In the genomic region with DNA sequence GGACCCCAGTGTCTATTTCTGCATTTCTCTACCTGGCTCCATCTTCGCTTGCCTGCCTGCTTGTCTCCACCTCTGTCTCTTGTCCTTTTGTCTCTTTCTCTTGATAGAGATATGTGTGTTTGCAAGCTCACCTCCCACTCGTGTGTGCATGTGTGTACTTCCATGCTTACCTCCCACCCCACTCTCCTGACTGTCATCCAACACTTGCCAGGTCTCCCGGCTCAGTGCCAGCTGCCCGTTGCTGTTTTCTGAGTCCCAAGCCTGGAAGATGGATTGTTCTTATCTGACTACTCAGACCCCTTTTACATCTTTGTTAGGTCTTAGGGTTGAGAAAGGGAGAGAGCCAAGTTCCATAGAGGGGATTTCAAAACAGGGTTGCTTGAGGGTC, we compare ENCODE assay signal across 8 mouse cellular contexts. TPM values are rescaled to one million over a fixed set of nuclear protein-coding genes. Genes with fewer than 3 reads are reported as not detected.
DNase-seq lines count a peak whose midpoint lies in the region; ATAC-seq and TF ChIP-seq lines count a peak whose summit lies in the region.

No protein-coding gene starts in this region.

- no peaks in the 10 kb centered on the region for H3K4me1 ChIP-seq in ES-Bruce4 (ENCODE audit: control insufficient read depth, insufficient read depth, low read length)
- H3K4me1 ChIP-seq in embryonic facial prominence, embryonic 10.5 days, result peaks cover 26% of the 10 kb centered on the region
- peaks cover 34% of the 10 kb centered on the region for H3K4me1 ChIP-seq in hindbrain, embryonic 13.5 days (replicated peaks)
- peaks cover 19% of the 10 kb centered on the region for H3K4me1 ChIP-seq in limb, embryonic 15.5 days
- peaks cover 11% of the 10 kb centered on the region for H3K4me1 ChIP-seq in neural tube, embryonic 14.5 days (ENCODE audit: control insufficient read depth, insufficient read depth, low read length)

- no peak for TF ChIP-seq POLR2A in ES-Bruce4 (IDR thresholded peaks at IDR 0.05; ENCODE audit: insufficient read depth, low read length)

- TF ChIP-seq CTCF in ES-Bruce4 (IDR thresholded peaks at IDR 0.05; ENCODE audit: low read depth, low read length), result no peak

- TF ChIP-seq EP300 in ES-Bruce4 (IDR thresholded peaks at IDR 0.05; ENCODE audit: insufficient read depth, low read depth, low read length), result no peak

- peak overlapping the region; percentile 90; the same call in 1 of the 2 replicates for H3K9ac ChIP-seq in ES-Bruce4 (ENCODE audit: low read depth, poor library complexity, severe bottlenecking)
- peak overlapping the region; percentile 99 for H3K9ac ChIP-seq in hindbrain, embryonic 13.5 days
- peak overlapping the region; percentile 89; the same call in 1 of the 2 replicates for H3K9ac ChIP-seq in limb, embryonic 15.5 days
- peak overlapping the region; percentile 74 for H3K9ac ChIP-seq in neural tube, embryonic 14.5 days (replicated peaks; ENCODE audit: low read depth, low read length)

- H3K36me3 ChIP-seq in ES-Bruce4 (ENCODE audit: control insufficient read depth, insufficient read depth, low read length, poor library complexity, severe bottlenecking), result no peaks in the 10 kb centered on the region
- H3K36me3 ChIP-seq in embryonic facial prominence, embryonic 10.5 days (replicated peaks), result peaks cover 9% of the 10 kb centered on the region; the same call in 1 of the 2 replicates
- H3K36me3 ChIP-seq in hindbrain, embryonic 13.5 days, result no peaks in the 10 kb centered on the region
- H3K36me3 ChIP-seq in limb, embryonic 15.5 days, result no peaks in the 10 kb centered on the region
- H3K36me3 ChIP-seq in neural tube, embryonic 14.5 days (ENCODE audit: control insufficient read depth, insufficient read depth, low read length), result no peaks in the 10 kb centered on the region

- DNase-seq in frontal cortex, postnatal 36 days (ENCODE audit: low spot score in 2 of 2), result peak; percentile 31 to 35
- DNase-seq in embryonic facial prominence, embryonic 10.5 days (ENCODE audit: low spot score), result no peak
- no peak for DNase-seq in frontal cortex, postnatal 14 days (ENCODE audit: low spot score in 2 of 2)

- H3K27ac ChIP-seq in ES-Bruce4 (ENCODE audit: insufficient read depth, low read length), result no peak overlapping the region
- H3K27ac ChIP-seq in embryonic facial prominence, embryonic 10.5 days (replicated peaks), result peak overlapping the region; percentile 96
- peak overlapping the region; percentile 94; the same call in 1 of the 2 replicates for H3K27ac ChIP-seq in hindbrain, embryonic 13.5 days
- no peak overlapping the region for H3K27ac ChIP-seq in limb, embryonic 15.5 days
- H3K27ac ChIP-seq in neural tube, embryonic 14.5 days (ENCODE audit: low read depth, low read length), result no peak overlapping the region

- H3K4me2 ChIP-seq in hindbrain, embryonic 13.5 days, result peak overlapping the region; percentile 95
- peak overlapping the region; percentile 83 for H3K4me2 ChIP-seq in limb, embryonic 15.5 days
- peak overlapping the region; percentile 71 for H3K4me2 ChIP-seq in neural tube, embryonic 14.5 days (ENCODE audit: low read depth, low read length)

- no peaks in the 10 kb centered on the region for H3K9me3 ChIP-seq in ES-Bruce4 (replicated peaks; ENCODE audit: control insufficient read depth, insufficient read depth, low read length, poor library complexity, severe bottlenecking)
- no peaks in the 10 kb centered on the region for H3K9me3 ChIP-seq in embryonic facial prominence, embryonic 10.5 days
- H3K9me3 ChIP-seq in hindbrain, embryonic 13.5 days, result no peaks in the 10 kb centered on the region
- no peaks in the 10 kb centered on the region for H3K9me3 ChIP-seq in limb, embryonic 15.5 days
- H3K9me3 ChIP-seq in neural tube, embryonic 14.5 days (ENCODE audit: control insufficient read depth, low read length), result no peaks in the 10 kb centered on the region

- no peak for ATAC-seq in frontal cortex, adult (ENCODE audit: low TSS enrichment)
- no peak for ATAC-seq in hindbrain, embryonic 13.5 days (ENCODE audit: low FRiP score)
- ATAC-seq in limb, embryonic 15.5 days (ENCODE audit: insufficient number of reproducible peaks, low FRiP score, low TSS enrichment, low read depth), result no peak
- ATAC-seq in neural tube, embryonic 14.5 days (ENCODE audit: low read depth), result no peak

- WGBS in embryonic facial prominence, embryonic 10.5 days, result 48% methylated on average over 4 of the region's 4 CpGs
- WGBS in hindbrain, embryonic 13.5 days, result 37% methylated on average over 4 of the region's 4 CpGs
- WGBS in limb, embryonic 15.5 days, result 21% methylated on average over 4 of the region's 4 CpGs
- 17% methylated on average over 4 of the region's 4 CpGs for WGBS in neural tube, embryonic 14.5 days

- peak overlapping the region; percentile 62 for H3K4me3 ChIP-seq in ES-Bruce4 (ENCODE audit: low read depth, low read length)
- H3K4me3 ChIP-seq in embryonic facial prominence, embryonic 10.5 days, result peak overlapping the region; percentile 98
- peak overlapping the region; percentile 99 for H3K4me3 ChIP-seq in hindbrain, embryonic 13.5 days
- peak overlapping the region; percentile 100 for H3K4me3 ChIP-seq in limb, embryonic 15.5 days
- peak overlapping the region; percentile 97 for H3K4me3 ChIP-seq in neural tube, embryonic 14.5 days (ENCODE audit: low read depth, low read length)

- H3K27me3 ChIP-seq in ES-Bruce4 (ENCODE audit: control insufficient read depth, insufficient read depth, low read length, poor library complexity, severe bottlenecking), result no peaks in the 10 kb centered on the region
- no peaks in the 10 kb centered on the region for H3K27me3 ChIP-seq in embryonic facial prominence, embryonic 10.5 days (replicated peaks; ENCODE audit: low read depth, poor library complexity, severe bottlenecking)
- no peaks in the 10 kb centered on the region for H3K27me3 ChIP-seq in hindbrain, embryonic 13.5 days
- H3K27me3 ChIP-seq in limb, embryonic 15.5 days, result no peaks in the 10 kb centered on the region
- no peaks in the 10 kb centered on the region for H3K27me3 ChIP-seq in neural tube, embryonic 14.5 days (ENCODE audit: control insufficient read depth, insufficient read depth, low read length)

RNA-seq across cellular contexts. Expression of a gene that starts 1.6 kb away (rescaled TPM):
- 22.6 and 26.1 TPM in 2 replicates for polyA plus RNA-seq in ES-Bruce4 (2011; ENCODE audit: insufficient read depth, insufficient read length, low read depth, missing spikeins)
- 12.5 and 13.2 TPM in 2 replicates for polyA plus RNA-seq in embryonic facial prominence, embryonic 10.5 days (2016; fragmentation: Nextera tagmentation; extraction: Ambion mirVana)
- polyA plus RNA-seq in hindbrain, embryonic 13.5 days (2015; fragmentation: Nextera tagmentation; extraction: Ambion mirVana), result 10.7 and 12.5 TPM in 2 replicates
- polyA plus RNA-seq in limb, embryonic 15.5 days (2015; fragmentation: Nextera tagmentation; extraction: Ambion mirVana), result 11.0 TPM in 2 replicates
- polyA plus RNA-seq in neural tube, embryonic 14.5 days (2014; fragmentation: Nextera tagmentation; extraction: Ambion mirVana), result 14.9 and 15.2 TPM in 2 replicates

RNA-seq across cellular contexts. Expression of a gene that starts 42.6 kb away (rescaled TPM):
- polyA plus RNA-seq in ES-Bruce4 (2011; ENCODE audit: insufficient read depth, insufficient read length, low read depth, missing spikeins), result 39.0 and 41.2 TPM in 2 replicates
- polyA plus RNA-seq in embryonic facial prominence, embryonic 10.5 days (2016; fragmentation: Nextera tagmentation; extraction: Ambion mirVana), result 93.2 and 97.1 TPM in 2 replicates
- polyA plus RNA-seq in hindbrain, embryonic 13.5 days (2015; fragmentation: Nextera tagmentation; extraction: Ambion mirVana), result 65.5 and 68.0 TPM in 2 replicates
- 36.0 and 37.6 TPM in 2 replicates for polyA plus RNA-seq in limb, embryonic 15.5 days (2015; fragmentation: Nextera tagmentation; extraction: Ambion mirVana)
- 44.0 and 53.6 TPM in 2 replicates for polyA plus RNA-seq in neural tube, embryonic 14.5 days (2014; fragmentation: Nextera tagmentation; extraction: Ambion mirVana)

RNA-seq across cellular contexts. Expression of a gene that starts 46.2 kb away (rescaled TPM):
- 125 and 139 TPM in 2 replicates for polyA plus RNA-seq in ES-Bruce4 (2011; ENCODE audit: insufficient read depth, insufficient read length, low read depth, missing spikeins)
- polyA plus RNA-seq in embryonic facial prominence, embryonic 10.5 days (2016; fragmentation: Nextera tagmentation; extraction: Ambion mirVana), result 69.1 and 73.2 TPM in 2 replicates
- 68.2 and 70.9 TPM in 2 replicates for polyA plus RNA-seq in hindbrain, embryonic 13.5 days (2015; fragmentation: Nextera tagmentation; extraction: Ambion mirVana)
- polyA plus RNA-seq in limb, embryonic 15.5 days (2015; fragmentation: Nextera tagmentation; extraction: Ambion mirVana), result 39.4 and 47.5 TPM in 2 replicates
- polyA plus RNA-seq in neural tube, embryonic 14.5 days (2014; fragmentation: Nextera tagmentation; extraction: Ambion mirVana), result 62.1 and 73.5 TPM in 2 replicates

Comparison
In these comparisons a context has a peak if more than half of its experiments do, and no peak if none do; other contexts are left out.
1. DNase-seq: peak in frontal cortex, postnatal 36 days (2 of 2); none in embryonic facial prominence, embryonic 10.5 days (single experiment) and frontal cortex, postnatal 14 days (0 of 2).
2. H3K27ac ChIP-seq: peak in embryonic facial prominence, embryonic 10.5 days (single experiment) and hindbrain, embryonic 13.5 days (single experiment); none in ES-Bruce4 (single experiment), limb, embryonic 15.5 days (single experiment) and neural tube, embryonic 14.5 days (single experiment).
3. Peak in every context shown above with its lines, with median percentiles within 50 percentile points of each other: H3K4me3 ChIP-seq, H3K9ac ChIP-seq and H3K4me2 ChIP-seq.